Mouse (Mus musculus) kidney, adult 2 months (tissue): Measurements from ENCODE around the gene Gpr4.

Experiments used
- CTCF ChIP-seq: fragments of 200-500 bp; conservative IDR thresholded peaks from 2 replicates; pipeline ENCODE4 v1.5.1; 2011; ENCODE audit warnings: low read depth, mild to moderate bottlenecking, control low read depth, low read length, moderate library complexity, mixed read lengths; ENCODE audit not compliant: insufficient read depth, insufficient read length
- POLR2A ChIP-seq: fragments of 200-500 bp; IDR thresholded peaks from one replicate; pipeline ENCODE4 v1.6.1; 2011; ENCODE audit warnings: low read depth, low read length, control low read depth

DNA sequence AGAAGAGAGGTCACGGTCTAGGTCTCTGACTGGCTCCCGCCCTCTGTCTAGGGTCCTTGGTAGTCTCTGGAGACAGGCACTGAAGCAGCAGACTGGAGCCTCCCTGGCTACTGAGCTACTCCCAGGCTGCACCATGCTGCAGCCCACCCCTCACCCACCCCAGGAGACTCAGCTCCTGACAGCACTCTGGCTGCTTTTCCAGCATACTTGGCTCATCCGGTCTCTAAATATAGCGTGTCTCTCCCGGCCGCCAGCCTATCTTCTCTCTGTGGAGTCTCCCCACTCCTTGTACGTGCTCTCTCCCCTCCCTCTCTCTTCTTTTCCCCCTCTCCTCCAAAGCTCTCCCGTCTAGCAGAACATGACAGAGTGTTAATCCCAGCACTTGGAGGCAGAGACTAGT is 42.2 kb upstream of the Gpr4 start:
- no peak for TF ChIP-seq CTCF
- no peak for TF ChIP-seq POLR2A
